Mouse (Mus musculus) embryonic facial prominence, embryonic 14.5 days (tissue): ENCODE measurements around the gene Thyn1. TPM values are rescaled to one million over a fixed set of nuclear protein-coding genes. Genes with fewer than 3 reads are reported as not detected.

Experiments used
- ATAC-seq: fragments of 200-750 bp; cut with Nextera tagmentation; 2 replicates; pipeline ENCODE4 v1.8.0; 2017; ENCODE audit warnings: low read depth, moderate number of reproducible peaks, moderate TSS enrichment
- DNase-seq: peaks from one replicate; pipeline ENCODE4 v3.0.0-alpha.2; 2015; ENCODE audit warnings: low spot score
- H3K27ac ChIP-seq: fragments of 300-500 bp; sonication (generic); replicated peaks from 2 replicates; pipeline ENCODE4 v1.5.1; 2014; ENCODE audit warnings: low read depth, mild to moderate bottlenecking, low read length, moderate library complexity
- H3K27me3 ChIP-seq: fragments of 300-500 bp; sonication (generic); replicated peaks from 2 replicates; pipeline ENCODE4 v1.6.1; 2014; ENCODE audit warnings: low read length; ENCODE audit not compliant: control insufficient read depth, insufficient read depth
- H3K36me3 ChIP-seq: fragments of 300-500 bp; sonication (generic); 2 replicates; pipeline ENCODE4 v1.6.1; 2014; ENCODE audit warnings: low read length, mixed read lengths; ENCODE audit not compliant: control insufficient read depth, insufficient read depth
- H3K4me1 ChIP-seq: fragments of 300-500 bp; sonication (generic); 2 replicates; pipeline ENCODE4 v1.6.1; 2014; ENCODE audit warnings: antibody characterized with exemption, low read length; ENCODE audit not compliant: control insufficient read depth, insufficient read depth
- H3K4me2 ChIP-seq: fragments of 300-500 bp; sonication (generic); 2 replicates; pipeline ENCODE4 v1.6.1; 2014; ENCODE audit warnings: low read depth, mild to moderate bottlenecking, low read length, moderate library complexity, mixed read lengths
- H3K4me3 ChIP-seq: fragments of 300-500 bp; sonication (generic); 2 replicates; pipeline ENCODE4 v1.5.1; 2014; ENCODE audit warnings: low read depth, mild to moderate bottlenecking, low read length
- H3K9ac ChIP-seq: fragments of 300-500 bp; sonication (generic); 2 replicates; pipeline ENCODE4 v1.6.1; 2014; ENCODE audit warnings: low read depth, mild to moderate bottlenecking, low read length, moderate library complexity, mixed read lengths
- H3K9me3 ChIP-seq: fragments of 300-500 bp; sonication (generic); 2 replicates; pipeline ENCODE4 v1.6.1; 2016; ENCODE audit warnings: low read length; ENCODE audit not compliant: control insufficient read depth
- WGBS: fragments of 180-500 bp; shearing (Covaris S2); extraction: QIAGEN DNeasy Blood & Tissue Kit; methylation state at CpG from one replicate; pipeline ENCODE4 v1.1.7; 2014; 5-methylcytosine and 5-hydroxymethylcytosine counted together
- polyA plus RNA-seq: library from polyadenylated mRNA; unstranded; fragments of >200 nt; fragmentation: Nextera tagmentation; extraction: Ambion mirVana; gene quantifications from 2 replicates; pipeline ENCODE4 v1.2.1, GENCODE M21; 2014

The Thyn1 gene
- 115 and 128 TPM in 2 replicates for polyA plus RNA-seq

DNA sequence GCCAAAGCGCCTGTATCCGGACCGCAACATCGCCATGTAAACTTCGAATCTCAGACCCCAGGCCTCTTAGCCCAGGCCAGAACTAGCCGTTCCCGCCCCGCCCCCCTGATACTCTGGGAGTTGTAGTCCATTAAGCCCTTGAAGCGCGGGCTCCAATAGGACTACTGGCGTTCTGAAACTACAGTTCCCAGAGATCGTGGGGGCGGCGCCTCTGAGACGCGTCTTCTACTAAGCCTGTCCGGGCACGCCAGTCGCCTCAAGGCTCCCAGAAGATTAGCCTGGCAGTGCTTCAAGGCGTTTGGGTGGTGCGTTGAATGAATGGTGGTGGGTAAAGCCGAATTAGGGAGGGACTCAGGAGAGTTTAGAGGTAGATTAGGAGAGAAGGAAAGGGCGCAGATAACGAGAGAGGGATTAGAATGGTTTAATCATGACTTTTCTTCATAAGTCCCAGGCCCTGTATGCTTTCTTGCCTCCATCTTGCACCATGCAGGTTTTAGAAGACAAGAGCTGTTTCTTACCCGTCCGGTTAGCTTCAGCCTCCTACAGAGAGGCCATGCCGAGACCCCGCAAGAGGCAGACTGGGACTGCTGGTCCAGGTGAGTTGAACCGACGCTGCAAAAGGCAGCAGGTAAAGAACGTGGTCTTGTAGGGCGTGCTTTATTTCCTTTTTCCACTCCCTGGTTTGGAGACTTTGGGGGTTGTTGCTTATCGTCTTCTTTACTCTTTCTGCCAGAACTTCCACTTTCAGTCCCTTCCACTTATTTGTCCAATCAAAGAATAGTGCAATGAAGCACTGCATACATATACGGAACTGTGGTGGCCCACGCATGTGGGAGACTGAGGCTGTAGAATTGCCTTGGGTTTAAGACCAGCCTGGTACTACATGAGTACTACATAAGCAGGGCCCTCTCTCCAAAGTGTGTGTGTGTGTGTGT is at the start of gene Thyn1, which contains the start of gene Acad8:
Thyn1 (plus strand) TSS at position 250 of the 935 bp plus-strand sequence.
Acad8 (minus strand) TSS at position 106 of the 935 bp plus-strand sequence.
- H3K4me3 ChIP-seq, result peak within 1 kb of the TSS; percentile 69
- H3K4me1 ChIP-seq, result peaks cover 18% of the 10 kb centered on the region; the same call in 1 of the 2 replicates
- DNase-seq (peak; percentile 99), ATAC-seq (peak; percentile 99)
- peaks cover 20% of the 10 kb centered on the region for H3K36me3 ChIP-seq
- peak within 1 kb of the TSS; percentile 70 for H3K27ac ChIP-seq
- peak within 1 kb of the TSS; percentile 88 for H3K9ac ChIP-seq
- H3K4me2 ChIP-seq, result peak within 1 kb of the TSS; percentile 77
- H3K9me3 ChIP-seq, result no peaks in the 10 kb centered on the region
- no peaks in the 10 kb centered on the region for H3K27me3 ChIP-seq
- under 1% methylated on average over 35 of the region's 35 CpGs for WGBS

DNA sequence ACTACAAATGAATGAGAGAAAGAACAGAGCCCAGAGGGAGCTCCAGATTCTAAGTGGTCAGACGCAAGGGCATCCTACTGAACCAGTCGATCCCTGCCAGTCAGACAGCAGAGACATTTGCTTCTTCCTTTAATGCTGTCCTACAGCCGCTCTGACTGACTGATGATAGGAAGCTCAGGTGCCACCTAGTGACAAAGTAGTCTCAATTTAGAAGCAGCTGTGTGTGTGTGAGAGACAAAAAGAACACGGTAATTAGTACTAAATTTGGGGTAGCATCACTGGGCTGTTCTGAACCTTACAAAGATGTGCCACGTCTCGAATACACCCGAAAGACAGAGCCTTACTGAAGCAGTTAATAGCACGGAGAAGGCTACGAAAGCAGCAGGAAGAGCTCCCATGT is 21.8 kb upstream of the Thyn1 start:
- H3K9me3 ChIP-seq, result no peaks in the 10 kb centered on the region
- no peak overlapping the region for H3K9ac ChIP-seq
- no peaks in the 10 kb centered on the region for H3K27me3 ChIP-seq
- no peak overlapping the region for H3K4me2 ChIP-seq
- no peaks in the 10 kb centered on the region for H3K4me1 ChIP-seq
- no peak overlapping the region for H3K4me3 ChIP-seq
- no peak for ATAC-seq
- H3K27ac ChIP-seq, result no peak overlapping the region
- WGBS, result 91% methylated on average over 9 of the region's 9 CpGs
- no peak for DNase-seq
- peaks cover 63% of the 10 kb centered on the region for H3K36me3 ChIP-seq

DNA sequence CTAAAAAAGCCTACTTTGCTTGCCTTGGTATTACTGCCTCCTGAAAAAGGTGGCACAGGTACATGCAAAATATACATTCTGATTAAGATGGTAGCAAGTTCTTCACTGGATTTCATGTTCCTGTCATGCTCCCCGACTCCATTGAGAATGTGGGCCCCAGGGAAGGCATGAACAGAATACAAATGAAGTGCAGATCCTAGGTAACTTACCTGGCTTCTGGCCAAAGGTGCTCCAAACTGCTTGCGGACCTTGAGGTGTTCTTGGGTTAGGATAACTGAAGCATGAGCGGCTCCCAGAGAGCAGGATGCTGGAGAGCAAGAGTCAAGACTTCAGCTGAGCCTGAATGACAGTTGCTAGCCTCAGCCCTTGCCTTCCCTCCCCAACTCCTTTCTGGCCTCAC is 20.7 kb upstream of the Thyn1 start:
- peaks cover 61% of the 10 kb centered on the region for H3K36me3 ChIP-seq

DNA sequence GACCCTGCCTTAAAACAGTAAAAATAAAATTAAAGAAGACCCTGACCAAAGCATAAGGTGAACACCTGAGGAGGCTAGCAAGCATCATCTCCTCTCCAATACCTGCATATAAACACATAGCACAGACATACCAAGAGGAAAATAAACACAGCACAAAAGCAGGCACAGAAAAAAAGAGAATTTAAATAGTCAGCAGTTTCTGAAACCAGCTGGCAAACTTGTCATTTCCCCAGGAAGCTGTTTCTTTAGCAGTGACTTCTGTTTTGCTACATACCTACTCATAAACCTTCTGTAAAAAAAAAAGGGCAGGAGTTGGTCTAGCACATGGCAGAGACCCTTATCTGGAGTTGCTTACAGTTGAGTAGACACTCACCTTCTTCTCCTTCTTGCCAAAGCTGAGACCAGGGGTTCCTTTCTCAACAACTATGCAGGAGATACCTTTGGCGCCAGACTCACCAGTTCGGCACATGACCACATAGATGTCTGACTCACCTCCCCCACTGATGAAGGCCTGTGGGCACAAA is 14.4 kb upstream of the Thyn1 start:
- no peak overlapping the region for H3K4me2 ChIP-seq
- no peak for DNase-seq
- H3K27me3 ChIP-seq, result no peaks in the 10 kb centered on the region
- H3K9me3 ChIP-seq, result no peaks in the 10 kb centered on the region
- ATAC-seq, result no peak
- peaks cover 65% of the 10 kb centered on the region for H3K36me3 ChIP-seq
- no peak overlapping the region for H3K27ac ChIP-seq
- H3K4me1 ChIP-seq, result no peaks in the 10 kb centered on the region
- no peak overlapping the region for H3K4me3 ChIP-seq
- no peak overlapping the region for H3K9ac ChIP-seq
- 89% methylated on average over 2 of the region's 2 CpGs for WGBS

More for the DNA sequence above, 20.7 kb upstream of the Thyn1 start:
- no peaks in the 10 kb centered on the region for H3K4me1 ChIP-seq
- no peaks in the 10 kb centered on the region for H3K27me3 ChIP-seq
- 92% methylated on average over 3 of the region's 3 CpGs for WGBS
- H3K9ac ChIP-seq, result no peak overlapping the region
- H3K9me3 ChIP-seq, result no peaks in the 10 kb centered on the region
- no peak overlapping the region for H3K27ac ChIP-seq
- no peak overlapping the region for H3K4me2 ChIP-seq
- ATAC-seq, result no peak
- no peak overlapping the region for H3K4me3 ChIP-seq
- DNase-seq, result no peak

DNA sequence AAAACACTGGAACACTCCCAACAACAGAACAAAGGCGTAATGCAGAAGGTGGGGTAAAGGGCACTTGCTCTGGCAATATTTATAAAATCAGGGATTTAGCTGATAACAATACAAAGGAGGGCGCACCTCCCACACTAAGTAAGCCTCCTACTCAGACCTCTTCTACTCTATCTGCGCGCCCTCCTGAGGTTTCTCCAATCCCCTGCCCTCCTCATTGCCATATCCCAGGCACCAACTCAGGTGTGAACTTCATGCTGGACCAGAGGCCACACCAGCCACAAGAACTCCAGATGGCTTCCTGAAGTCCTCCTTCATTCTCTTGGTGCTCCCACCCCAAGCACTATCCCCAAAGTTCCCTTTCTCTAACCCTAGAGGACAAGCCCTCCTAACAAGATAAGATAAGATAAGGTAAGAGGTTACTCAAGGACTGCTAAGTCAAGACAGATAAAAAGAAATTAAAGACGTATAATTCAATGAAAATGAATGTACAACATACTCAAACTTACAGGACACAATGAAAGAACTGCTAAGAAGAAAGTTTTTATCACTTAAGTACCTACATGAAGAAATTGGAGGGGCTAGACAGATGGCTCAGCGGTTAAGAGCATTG is 13.7 kb upstream of the Thyn1 start:
- Histone ChIP-seq H3K9me3 (no peaks in the 10 kb centered on the region), H3K4me1 (no peaks in the 10 kb centered on the region), H3K27ac (no peak overlapping the region), H3K4me2 (no peak overlapping the region), H3K36me3 (peaks cover 67% of the 10 kb centered on the region), H3K4me3 (no peak overlapping the region), H3K9ac (no peak overlapping the region), H3K27me3 (no peaks in the 10 kb centered on the region)
- ATAC-seq (no peak), DNase-seq (no peak)
- WGBS, result 98% methylated on average over 6 of the region's 6 CpGs

DNA sequence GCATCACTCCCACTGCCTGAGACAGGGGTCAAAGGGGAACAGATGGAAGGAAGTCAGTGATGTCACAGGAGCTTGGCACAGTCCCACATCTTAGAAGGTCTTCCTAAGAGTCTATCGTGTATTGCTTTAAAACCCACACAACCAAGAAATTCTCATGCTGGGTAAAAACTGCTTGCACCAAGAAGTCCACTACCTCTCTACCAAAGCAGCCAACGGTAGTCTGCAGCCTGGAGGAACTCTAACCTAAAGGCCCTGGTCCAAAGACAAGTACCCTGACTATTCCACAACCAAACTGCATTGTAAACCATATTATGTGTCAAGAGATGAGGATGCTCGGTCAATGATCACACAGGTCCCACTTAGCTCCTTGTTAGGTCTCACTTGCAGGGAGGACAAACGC is 9.3 kb upstream of the Thyn1 start:
- Histone ChIP-seq H3K9me3 (no peaks in the 10 kb centered on the region), H3K4me1 (no peaks in the 10 kb centered on the region), H3K36me3 (peaks cover 65% of the 10 kb centered on the region), H3K4me2 (no peak overlapping the region), H3K4me3 (no peak overlapping the region), H3K9ac (no peak overlapping the region), H3K27me3 (no peaks in the 10 kb centered on the region), H3K27ac (no peak overlapping the region)
- ATAC-seq (no peak), DNase-seq (no peak)
- WGBS, result 92% methylated on average over 4 of the region's 4 CpGs

DNA sequence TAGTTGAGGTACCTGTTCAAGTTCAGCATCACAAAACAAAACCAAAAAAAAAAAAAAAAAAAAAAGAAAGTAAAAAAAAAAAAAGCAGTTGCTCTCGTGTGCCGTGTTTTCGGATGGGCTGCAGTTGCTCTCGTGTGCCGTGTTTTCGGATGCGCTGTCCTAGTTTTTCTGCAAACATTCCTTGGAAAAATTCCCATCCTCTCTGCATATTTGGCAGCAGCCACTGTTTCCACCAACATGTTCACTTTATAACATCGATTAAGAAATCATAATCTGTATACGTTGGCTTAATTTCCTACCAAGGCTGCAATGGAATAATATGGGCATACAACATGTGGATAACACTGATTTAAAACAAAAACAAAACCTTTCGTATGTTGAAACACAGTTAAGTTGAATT is 6.4 kb upstream of the Thyn1 start:
- 88% methylated on average over 10 of the region's 10 CpGs for WGBS
- no peak overlapping the region for H3K9ac ChIP-seq
- peaks cover 45% of the 10 kb centered on the region for H3K36me3 ChIP-seq
- no peak for DNase-seq
- H3K4me3 ChIP-seq, result no peak overlapping the region
- H3K4me1 ChIP-seq, result peaks cover 3% of the 10 kb centered on the region; the same call in 1 of the 2 replicates
- H3K27me3 ChIP-seq, result no peaks in the 10 kb centered on the region
- no peaks in the 10 kb centered on the region for H3K9me3 ChIP-seq
- H3K27ac ChIP-seq, result no peak overlapping the region
- no peak overlapping the region for H3K4me2 ChIP-seq
- ATAC-seq, result no peak

DNA sequence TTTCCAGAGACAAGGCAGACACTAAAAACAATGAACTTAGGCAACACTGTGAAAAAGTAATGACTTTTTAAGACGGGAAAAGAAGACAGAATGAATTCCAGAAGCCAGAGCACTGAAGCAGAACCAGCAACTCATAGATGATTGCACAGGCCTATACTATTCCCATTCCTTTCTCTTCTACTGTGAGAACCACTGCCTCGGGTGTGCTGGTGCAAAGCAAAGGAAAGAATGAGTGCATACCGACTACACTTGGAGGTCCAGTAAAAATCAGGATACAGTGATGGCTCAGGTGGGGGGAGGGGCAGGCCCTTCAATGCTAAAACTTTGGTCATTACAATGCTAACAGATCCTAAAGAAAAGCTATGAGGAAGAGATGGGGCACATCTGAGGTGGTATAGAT is 5.6 kb upstream of the Thyn1 start:
- WGBS, result 62% methylated on average over 3 of the region's 3 CpGs

More for the DNA sequence above, 5.6 kb upstream of the Thyn1 start:
- H3K27ac ChIP-seq, result no peak overlapping the region
- H3K27me3 ChIP-seq, result no peaks in the 10 kb centered on the region
- peaks cover 6% of the 10 kb centered on the region; the same call in 1 of the 2 replicates for H3K4me1 ChIP-seq
- DNase-seq (no peak), ATAC-seq (no peak)
- H3K4me2 ChIP-seq, result no peak overlapping the region
- no peaks in the 10 kb centered on the region for H3K9me3 ChIP-seq
- no peak overlapping the region for H3K9ac ChIP-seq
- H3K4me3 ChIP-seq, result no peak overlapping the region
- peaks cover 37% of the 10 kb centered on the region for H3K36me3 ChIP-seq
